Comparison of ENCODE assay signal across 10 mouse cellular contexts in genomic region chr6:39379749-39380148, GRCm38 (mm10). TPM values are rescaled to one million over a fixed set of nuclear protein-coding genes. Genes with fewer than 3 reads are reported as not detected.
DNase-seq lines count a peak whose midpoint lies in the region; TF ChIP-seq lines count a peak whose summit lies in the region.
"Had no signal": no experiment of that assay in that cellular context is flagged by ENCODE, and none has a peak within 500 bp of the region (broad histone marks: within the 10 kb centered on the region; RNA-seq: fewer than 3 reads in every experiment).

No protein-coding gene starts in this region.

- no peaks in the 10 kb centered on the region; the same call in 1 of the 2 replicates for H3K79me2 ChIP-seq in MEL (ENCODE audit: control insufficient read depth, insufficient read depth, low read length, poor library complexity)

- no peak for TF ChIP-seq POLR2A in MEL (IDR thresholded peaks at IDR 0.05; ENCODE audit: control insufficient read depth in 1 of 2, insufficient read depth in 1 of 2, low read depth in 1 of 2, low read length in 2 of 2, poor library complexity in 1 of 2)

- no peak for TF ChIP-seq CTCF in MEL (IDR thresholded peaks at IDR 0.05 in 2 of 3, conservative IDR thresholded peaks at IDR 0.05 in 1 of 3; ENCODE audit: control insufficient read depth in 1 of 3, insufficient read depth in 1 of 3, low read depth in 2 of 3, low read length in 3 of 3, poor library complexity in 1 of 3, severe bottlenecking in 1 of 3)

- TF ChIP-seq RAD21 in MEL (IDR thresholded peaks at IDR 0.05; ENCODE audit: low read depth, low read length), result no peak

- H3K27me3 ChIP-seq in MEL (ENCODE audit: control insufficient read depth in 1 of 2, insufficient read depth in 2 of 2, low read length in 2 of 2), result no peaks in the 10 kb centered on the region
- H3K27me3 ChIP-seq in splenic B cell, adult 2 months (ENCODE audit: control insufficient read depth, insufficient read depth, low read length, poor library complexity, severe bottlenecking), result no peaks in the 10 kb centered on the region
- peaks cover 38% of the 10 kb centered on the region for H3K27me3 ChIP-seq in embryonic facial prominence, embryonic 10.5 days (replicated peaks; ENCODE audit: low read depth, poor library complexity, severe bottlenecking)

- peaks cover 0 to 14% of the 10 kb centered on the region in 2 experiments; a peak in 2 of 4 replicates for H3K36me3 ChIP-seq in MEL (ENCODE audit: control insufficient read depth in 1 of 2, insufficient read depth in 2 of 2, low read length in 2 of 2)
- H3K36me3 ChIP-seq in splenic B cell, adult 2 months (ENCODE audit: control insufficient read depth, insufficient read depth, low read length, poor library complexity, severe bottlenecking), result no peaks in the 10 kb centered on the region
- peaks cover 2% of the 10 kb centered on the region for H3K36me3 ChIP-seq in embryonic facial prominence, embryonic 10.5 days (replicated peaks)

- peak in 1 of 2 experiments; percentile 26; a peak in 1 of 4 replicates for TF ChIP-seq EP300 in MEL (IDR thresholded peaks at IDR 0.05; ENCODE audit: low read depth in 1 of 2, low read length in 2 of 2)

- H3K27ac ChIP-seq in MEL (ENCODE audit: control insufficient read depth, low read depth, low read length), result peak overlapping the region; percentile 39
- no peak overlapping the region for H3K27ac ChIP-seq in embryonic facial prominence, embryonic 10.5 days (replicated peaks)

- peak overlapping the region in 1 of 2 experiments; percentile 19; a peak in 2 of 4 replicates for H3K4me3 ChIP-seq in MEL (ENCODE audit: control insufficient read depth in 1 of 2, insufficient read depth in 1 of 2, low read depth in 2 of 2, low read length in 2 of 2)
- H3K4me3 ChIP-seq in embryonic facial prominence, embryonic 10.5 days, result no peak overlapping the region

- H3K9me3 ChIP-seq in MEL (replicated peaks; ENCODE audit: insufficient read depth, low read length), result no peaks in the 10 kb centered on the region
- no peaks in the 10 kb centered on the region for H3K9me3 ChIP-seq in embryonic facial prominence, embryonic 10.5 days

- H3K9ac ChIP-seq in MEL (ENCODE audit: control insufficient read depth, low read depth, low read length, poor library complexity, severe bottlenecking), result peak overlapping the region; percentile 5; the same call in 1 of the 2 replicates

- WGBS in embryonic facial prominence, embryonic 10.5 days, result 77% methylated on average over 8 of the region's 8 CpGs

- peak; percentile 52 to 56 for DNase-seq in B cell, adult 2 months
- peak; percentile 45 for DNase-seq in MEL (ENCODE audit: low read depth, low spot score)
- DNase-seq in lung, postnatal 25 days (ENCODE audit: low spot score), result peak; percentile 60
- DNase-seq in splenic B cell, adult 2 months (ENCODE audit: low read depth, low spot score), result peak; percentile 77
- DNase-seq in retina, embryonic 14.5 days (ENCODE audit: low spot score), result no peak
- DNase-seq in embryonic facial prominence, embryonic 10.5 days (ENCODE audit: low spot score), result no peak
- no peak for DNase-seq in urinary bladder, adult 2 months (ENCODE audit: low spot score)
- DNase-seq: cerebellum, postnatal 10 days had no signal

- H3K4me1 ChIP-seq in MEL (ENCODE audit: control insufficient read depth in 1 of 2, insufficient read depth in 2 of 2, low read length in 2 of 2), result peaks cover 5 to 20% of the 10 kb centered on the region in 2 experiments
- H3K4me1 ChIP-seq in embryonic facial prominence, embryonic 10.5 days, result peaks cover 29% of the 10 kb centered on the region

TF ChIP-seq in MEL, 35 proteins besides CTCF, POLR2A, EP300 and RAD21:
- TF ChIP-seq CHD2 (IDR thresholded peaks at IDR 0.05; ENCODE audit: low read length), result no peak
- TF ChIP-seq KAT2A (conservative IDR thresholded peaks at IDR 0.05; ENCODE audit: low read depth, low read length), result no peak
- no peak for TF ChIP-seq USF1 (IDR thresholded peaks at IDR 0.05; ENCODE audit: low read depth, low read length)
- TF ChIP-seq UBTF (IDR thresholded peaks at IDR 0.05; ENCODE audit: borderline replicate concordance, insufficient read depth, low read depth, low read length), result no peak
- no peak for TF ChIP-seq BHLHE40 (IDR thresholded peaks at IDR 0.05; ENCODE audit: borderline replicate concordance, low read depth, low read length)

RNA-seq across cellular contexts. Expression of gene Rab19, which starts 1.2 kb away (rescaled TPM):
- total RNA-seq in MEL (2012; rRNA removed), result 0.13 TPM in 1 of 2 replicates, not detected in the other
- polyA plus RNA-seq in MEL (2012; ENCODE audit: insufficient read depth in 1 of 2, insufficient read length in 2 of 2, low read depth in 1 of 2, low replicate concordance in 2 of 2, missing spikeins in 1 of 2), result under 1 TPM in 1 of 2 experiments, not detected in 1; 0.10 TPM
- 0.74 and 0.87 TPM in 2 replicates for polyA plus RNA-seq in embryonic facial prominence, embryonic 10.5 days (2016; fragmentation: Nextera tagmentation; extraction: Ambion mirVana)
- 7.8 and 8.3 TPM in 2 replicates for polyA plus RNA-seq in urinary bladder, adult 2 months (2012; rRNA removed)
- total RNA-seq: gastrocnemius, adult 18-20 months had no signal
- polyA plus RNA-seq: neural tube, embryonic 14.5 days had no signal

RNA-seq across cellular contexts. Expression of gene Slc37a3, which starts 2.3 kb away (rescaled TPM):
- total RNA-seq in MEL (2012; rRNA removed), result 4.9 and 5.9 TPM in 2 replicates
- 10 to 100 TPM in 1 of 2 experiments, not detected in 1; 12.0 TPM for polyA plus RNA-seq in MEL (2012; ENCODE audit: insufficient read depth in 1 of 2, insufficient read length in 2 of 2, low read depth in 1 of 2, low replicate concordance in 2 of 2, missing spikeins in 1 of 2)
- 38.0 and 43.6 TPM in 2 replicates for polyA plus RNA-seq in embryonic facial prominence, embryonic 10.5 days (2016; fragmentation: Nextera tagmentation; extraction: Ambion mirVana)
- polyA plus RNA-seq in urinary bladder, adult 2 months (2012; rRNA removed), result 28.9 and 30.4 TPM in 2 replicates

RNA-seq across cellular contexts. Expression of gene Mkrn1, which starts 40.5 kb away (rescaled TPM):
- 58.1 and 60.4 TPM in 2 replicates for total RNA-seq in MEL (2012; rRNA removed)
- polyA plus RNA-seq in MEL (2012; ENCODE audit: insufficient read depth in 1 of 2, insufficient read length in 2 of 2, low read depth in 1 of 2, low replicate concordance in 2 of 2, missing spikeins in 1 of 2), result 10 to 100 TPM in 1 of 2 experiments, not detected in 1; 57.4 TPM
- polyA plus RNA-seq in embryonic facial prominence, embryonic 10.5 days (2016; fragmentation: Nextera tagmentation; extraction: Ambion mirVana), result 46.4 and 51.2 TPM in 2 replicates
- polyA plus RNA-seq in urinary bladder, adult 2 months (2012; rRNA removed), result 39.2 and 45.7 TPM in 2 replicates

Comparison
In these comparisons a context has a peak if more than half of its experiments do, and no peak if none do; other contexts are left out.
1. DNase-seq: peak in B cell, adult 2 months (2 of 2), MEL (single experiment), lung, postnatal 25 days (single experiment) and splenic B cell, adult 2 months (single experiment); none in retina, embryonic 14.5 days (single experiment), embryonic facial prominence, embryonic 10.5 days (single experiment) and urinary bladder, adult 2 months (single experiment).